Mouse (Mus musculus) G1E (cell line): ENCODE results near the gene Rap1gap2.

Experiments
- CTCF ChIP-seq: IDR thresholded peaks from 2 replicates; pipeline ENCODE4 v1.5.1; 2012; ENCODE audit warnings: low read depth, low read length, inconsistent platforms, mixed read lengths
- POLR2AphosphoS5 ChIP-seq: IDR thresholded peaks from 2 replicates; pipeline ENCODE4 v1.6.1; 2012; ENCODE audit warnings: low read depth, low read length, inconsistent platforms; ENCODE audit not compliant: insufficient replicate concordance
- TAL1 ChIP-seq: conservative IDR thresholded peaks from 2 replicates; pipeline ENCODE4 v1.6.1; 2012; ENCODE audit warnings: low read depth, low read length, inconsistent platforms, mixed read lengths

DNA sequence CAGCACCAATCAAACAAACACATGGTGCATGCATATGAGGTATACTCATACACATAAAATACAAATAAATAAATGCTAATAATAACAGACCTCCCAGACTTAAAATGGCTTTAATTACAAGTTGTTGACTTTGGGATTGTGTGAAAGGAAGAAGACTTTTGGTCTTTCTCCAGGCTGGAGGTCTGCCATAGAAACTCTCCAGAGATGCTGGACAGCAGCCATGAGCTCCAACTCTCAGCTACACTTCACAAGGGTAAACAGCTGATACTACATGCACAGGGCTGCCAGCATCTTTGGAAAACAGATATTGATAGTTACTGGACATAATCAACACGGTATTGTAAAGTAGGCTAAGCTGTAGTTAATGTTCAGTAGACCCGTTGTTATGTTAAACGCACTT is 18.5 kb downstream of the Rap1gap2 start:
- no peak for TF ChIP-seq CTCF
- TF ChIP-seq TAL1, result no peak
- TF ChIP-seq POLR2AphosphoS5, result no peak
